25 mouse cellular contexts compared by ENCODE assay signal in genomic region chr7:141119487-141119886, GRCm38 (mm10). TPM values are rescaled to one million over a fixed set of nuclear protein-coding genes. Genes with fewer than 3 reads are reported as not detected.
DNase-seq lines count a peak whose midpoint lies in the region; ATAC-seq and TF ChIP-seq lines count a peak whose summit lies in the region.
"Had no signal": no experiment of that assay in that cellular context is flagged by ENCODE, and none has a peak within 500 bp of the region (broad histone marks: within the 10 kb centered on the region; RNA-seq: fewer than 3 reads in every experiment).

No protein-coding gene starts in this region.

- DNase-seq in midbrain, postnatal 0 days (ENCODE audit: low spot score) = peak; percentile 12
- peak; percentile 33 for DNase-seq in R1 (ENCODE audit: low read depth, low spot score)
- peak; percentile 20 for DNase-seq in yolk sac, embryonic 10.5 days (ENCODE audit: low spot score)
- DNase-seq in cerebellum, adult 18-20 months = no peak
- no peak for DNase-seq in retina, postnatal 1 day
- DNase-seq: adrenal gland, postnatal 14 days; cerebellum, adult 8-10 months; cerebellum, postnatal 14 days; embryo, embryonic 11 days; gastrocnemius, postnatal 10 days; heart, adult 18-20 months; heart, postnatal 10 days; heart, postnatal 4 days had no signal

- H3K4me1 ChIP-seq in intestine, postnatal 0 days (replicated peaks; ENCODE audit: control insufficient read depth, insufficient read depth, low read length) = peaks cover 20% of the 10 kb centered on the region
- H3K4me1 ChIP-seq in intestine, embryonic 15.5 days (replicated peaks) = peaks cover 10% of the 10 kb centered on the region; the same call in 1 of the 2 replicates
- no peaks in the 10 kb centered on the region for H3K4me1 ChIP-seq in midbrain, postnatal 0 days (ENCODE audit: insufficient read depth, low read length)
- H3K4me1 ChIP-seq in midbrain, embryonic 15.5 days = peaks cover 6% of the 10 kb centered on the region; the same call in 1 of the 2 replicates

- H3K27me3 ChIP-seq in intestine, postnatal 0 days (replicated peaks; ENCODE audit: control insufficient read depth, insufficient read depth, low read length) = no peaks in the 10 kb centered on the region
- H3K27me3 ChIP-seq in intestine, embryonic 15.5 days (replicated peaks) = no peaks in the 10 kb centered on the region
- H3K27me3 ChIP-seq in midbrain, postnatal 0 days (ENCODE audit: insufficient read depth, low read length) = no peaks in the 10 kb centered on the region
- H3K27me3 ChIP-seq in midbrain, embryonic 15.5 days (replicated peaks) = peaks cover 3% of the 10 kb centered on the region; the same call in 1 of the 2 replicates
- H3K27me3 ChIP-seq: embryonic facial prominence, embryonic 15.5 days had no signal

- peak overlapping the region; percentile 82; the same call in 1 of the 2 replicates for H3K27ac ChIP-seq in intestine, postnatal 0 days (ENCODE audit: low read depth, low read length)
- H3K27ac ChIP-seq in intestine, embryonic 15.5 days = no peak overlapping the region
- no peak overlapping the region for H3K27ac ChIP-seq in midbrain, postnatal 0 days (ENCODE audit: low read depth, low read length)
- H3K27ac ChIP-seq in midbrain, embryonic 15.5 days = no peak overlapping the region
- H3K27ac ChIP-seq: embryonic facial prominence, embryonic 15.5 days; forebrain, embryonic 10.5 days; heart, embryonic 10.5 days; hindbrain, embryonic 12.5 days had no signal

- TF ChIP-seq CTCF in intestine, postnatal 0 days (IDR thresholded peaks at IDR 0.05; ENCODE audit: low read depth) = no peak
- no peak for TF ChIP-seq CTCF in midbrain, postnatal 0 days (IDR thresholded peaks at IDR 0.05)

- no peak overlapping the region for H3K4me3 ChIP-seq in intestine, postnatal 0 days (ENCODE audit: low read depth, low read length)
- H3K4me3 ChIP-seq in intestine, embryonic 15.5 days (replicated peaks) = no peak overlapping the region
- no peak overlapping the region for H3K4me3 ChIP-seq in midbrain, postnatal 0 days (ENCODE audit: low read depth, low read length)
- H3K4me3 ChIP-seq in midbrain, embryonic 15.5 days = no peak overlapping the region
- H3K4me3 ChIP-seq: embryonic facial prominence, embryonic 15.5 days; erythroblast, embryonic 14.5 days; forebrain, embryonic 10.5 days; heart, embryonic 10.5 days; hindbrain, embryonic 12.5 days had no signal

- no peak for ATAC-seq in intestine, postnatal 0 days
- ATAC-seq in intestine, embryonic 15.5 days = no peak
- no peak for ATAC-seq in midbrain, postnatal 0 days (ENCODE audit: low FRiP score)
- ATAC-seq in midbrain, embryonic 15.5 days (replicated peaks) = no peak
- ATAC-seq: forebrain, embryonic 16.5 days; intestine, embryonic 16.5 days had no signal

- H3K36me3 ChIP-seq in intestine, postnatal 0 days (ENCODE audit: control insufficient read depth, insufficient read depth) = peaks cover 3% of the 10 kb centered on the region; the same call in 1 of the 2 replicates
- no peaks in the 10 kb centered on the region for H3K36me3 ChIP-seq in intestine, embryonic 15.5 days
- H3K36me3 ChIP-seq in midbrain, postnatal 0 days (ENCODE audit: insufficient read depth, low read length) = no peaks in the 10 kb centered on the region
- H3K36me3 ChIP-seq in midbrain, embryonic 15.5 days (replicated peaks) = no peaks in the 10 kb centered on the region
- H3K36me3 ChIP-seq: embryonic facial prominence, embryonic 15.5 days; forebrain, embryonic 10.5 days; heart, embryonic 10.5 days; hindbrain, embryonic 12.5 days had no signal

- H3K9ac ChIP-seq in intestine, postnatal 0 days (ENCODE audit: low read depth, low read length) = no peak overlapping the region
- no peak overlapping the region for H3K9ac ChIP-seq in intestine, embryonic 15.5 days
- H3K9ac ChIP-seq in midbrain, postnatal 0 days (replicated peaks; ENCODE audit: low read length, poor library complexity, severe bottlenecking) = no peak overlapping the region
- H3K9ac ChIP-seq in midbrain, embryonic 15.5 days = no peak overlapping the region
- H3K9ac ChIP-seq: embryonic facial prominence, embryonic 15.5 days; hindbrain, embryonic 12.5 days had no signal

- WGBS in intestine, postnatal 0 days = 62% methylated on average over 3 of the region's 3 CpGs
- WGBS in intestine, embryonic 15.5 days = 70% methylated on average over 3 of the region's 3 CpGs
- WGBS in midbrain, postnatal 0 days = 72% methylated on average over 3 of the region's 3 CpGs
- whole genome bisulfite sequencing in midbrain, embryonic 15.5 days = 77% methylated on average over 3 of the region's 3 CpGs

- H3K4me2 ChIP-seq in intestine, postnatal 0 days (replicated peaks; ENCODE audit: low read depth) = no peak overlapping the region
- no peak overlapping the region for H3K4me2 ChIP-seq in intestine, embryonic 15.5 days (replicated peaks)
- H3K4me2 ChIP-seq in midbrain, postnatal 0 days (ENCODE audit: low read depth, low read length, poor library complexity, severe bottlenecking) = no peak overlapping the region
- H3K4me2 ChIP-seq in midbrain, embryonic 15.5 days = no peak overlapping the region
- H3K4me2 ChIP-seq: embryonic facial prominence, embryonic 15.5 days; hindbrain, embryonic 12.5 days had no signal

- no peaks in the 10 kb centered on the region for H3K9me3 ChIP-seq in intestine, postnatal 0 days (ENCODE audit: control insufficient read depth)
- no peaks in the 10 kb centered on the region for H3K9me3 ChIP-seq in intestine, embryonic 15.5 days
- no peaks in the 10 kb centered on the region for H3K9me3 ChIP-seq in midbrain, postnatal 0 days (ENCODE audit: low read length)
- H3K9me3 ChIP-seq in midbrain, embryonic 15.5 days = no peaks in the 10 kb centered on the region
- H3K9me3 ChIP-seq: embryonic facial prominence, embryonic 15.5 days; forebrain, embryonic 10.5 days; heart, embryonic 10.5 days; hindbrain, embryonic 12.5 days had no signal

RNA-seq across cellular contexts. Expression of gene Ano9, which starts 1.9 kb away (rescaled TPM):
- 46.8 and 50.1 TPM in 2 replicates for polyA plus RNA-seq in intestine, postnatal 0 days (2015; fragmentation: Nextera tagmentation; extraction: Ambion mirVana)
- 29.5 and 35.3 TPM in 2 replicates for polyA plus RNA-seq in intestine, embryonic 15.5 days (2015; fragmentation: Nextera tagmentation; extraction: Ambion mirVana)
- 0.33 and 1.1 TPM in 2 replicates for total RNA-seq in midbrain, postnatal 0 days (2014; rRNA removed)
- 0.50 and 0.72 TPM in 2 replicates for polyA plus RNA-seq in midbrain, postnatal 0 days (2015; fragmentation: Nextera tagmentation; extraction: Ambion mirVana)
- 0.36 and 0.42 TPM in 2 replicates for polyA plus RNA-seq in midbrain, embryonic 15.5 days (2015; fragmentation: Nextera tagmentation; extraction: Ambion mirVana)
- total RNA-seq: common myeloid progenitor, adult 5-6 weeks; gastrocnemius, postnatal 10 days; gastrocnemius, postnatal 4 days; heart, adult 18-20 months had no signal
- polyA plus RNA-seq: erythroblast, embryonic 14.5 days had no signal

RNA-seq across cellular contexts. Expression of gene Ptdss2, which starts 2.7 kb away (rescaled TPM):
- polyA plus RNA-seq in intestine, postnatal 0 days (2015; fragmentation: Nextera tagmentation; extraction: Ambion mirVana) = 36.6 and 37.7 TPM in 2 replicates
- polyA plus RNA-seq in intestine, embryonic 15.5 days (2015; fragmentation: Nextera tagmentation; extraction: Ambion mirVana) = 58.0 and 59.7 TPM in 2 replicates
- 19.6 and 23.4 TPM in 2 replicates for total RNA-seq in midbrain, postnatal 0 days (2014; rRNA removed)
- polyA plus RNA-seq in midbrain, postnatal 0 days (2015; fragmentation: Nextera tagmentation; extraction: Ambion mirVana) = 90.9 and 91.0 TPM in 2 replicates
- 83.3 and 86.2 TPM in 2 replicates for polyA plus RNA-seq in midbrain, embryonic 15.5 days (2015; fragmentation: Nextera tagmentation; extraction: Ambion mirVana)

RNA-seq across cellular contexts. Expression of gene Sigirr, which starts 19.1 kb away (rescaled TPM):
- 42.1 and 43.2 TPM in 2 replicates for polyA plus RNA-seq in intestine, postnatal 0 days (2015; fragmentation: Nextera tagmentation; extraction: Ambion mirVana)
- polyA plus RNA-seq in intestine, embryonic 15.5 days (2015; fragmentation: Nextera tagmentation; extraction: Ambion mirVana) = 17.8 and 20.5 TPM in 2 replicates
- total RNA-seq in midbrain, postnatal 0 days (2014; rRNA removed) = 1.1 and 3.9 TPM in 2 replicates
- 1.8 and 2.0 TPM in 2 replicates for polyA plus RNA-seq in midbrain, postnatal 0 days (2015; fragmentation: Nextera tagmentation; extraction: Ambion mirVana)
- polyA plus RNA-seq in midbrain, embryonic 15.5 days (2015; fragmentation: Nextera tagmentation; extraction: Ambion mirVana) = 2.3 and 2.7 TPM in 2 replicates

RNA-seq across cellular contexts. Expression of gene Pkp3, which starts 41.5 kb away (rescaled TPM):
- 35.3 and 38.6 TPM in 2 replicates for polyA plus RNA-seq in intestine, postnatal 0 days (2015; fragmentation: Nextera tagmentation; extraction: Ambion mirVana)
- polyA plus RNA-seq in intestine, embryonic 15.5 days (2015; fragmentation: Nextera tagmentation; extraction: Ambion mirVana) = 24.6 and 26.1 TPM in 2 replicates
- 0.49 TPM in 1 of 2 replicates, not detected in the other for total RNA-seq in midbrain, postnatal 0 days (2014; rRNA removed)
- polyA plus RNA-seq in midbrain, postnatal 0 days (2015; fragmentation: Nextera tagmentation; extraction: Ambion mirVana) = not detected in 2 replicates
- 0.84 TPM in 1 of 2 replicates, not detected in the other for polyA plus RNA-seq in midbrain, embryonic 15.5 days (2015; fragmentation: Nextera tagmentation; extraction: Ambion mirVana)
- total RNA-seq: gastrocnemius, postnatal 10 days had no signal
- polyA plus RNA-seq: forebrain, embryonic 16.5 days had no signal

RNA-seq across cellular contexts. Expression of gene Rnh1, which starts 53.2 kb away (rescaled TPM):
- polyA plus RNA-seq in intestine, postnatal 0 days (2015; fragmentation: Nextera tagmentation; extraction: Ambion mirVana) = 133 and 141 TPM in 2 replicates
- polyA plus RNA-seq in intestine, embryonic 15.5 days (2015; fragmentation: Nextera tagmentation; extraction: Ambion mirVana) = 123 and 155 TPM in 2 replicates
- 39.1 and 47.1 TPM in 2 replicates for total RNA-seq in midbrain, postnatal 0 days (2014; rRNA removed)
- polyA plus RNA-seq in midbrain, postnatal 0 days (2015; fragmentation: Nextera tagmentation; extraction: Ambion mirVana) = 44.2 and 46.8 TPM in 2 replicates
- 40.6 and 44.4 TPM in 2 replicates for polyA plus RNA-seq in midbrain, embryonic 15.5 days (2015; fragmentation: Nextera tagmentation; extraction: Ambion mirVana)

Comparison
In these comparisons a context has a peak if more than half of its experiments do, and no peak if none do; other contexts are left out.
1. DNase-seq: peak in midbrain, postnatal 0 days (single experiment), R1 (single experiment) and yolk sac, embryonic 10.5 days (single experiment); none in cerebellum, adult 18-20 months (0 of 2) and retina, postnatal 1 day (single experiment).
2. RNA of gene Ano9, which starts 1.9 kb away (polyA plus RNA-seq): 46.8 to 50.1 TPM in intestine, postnatal 0 days and 29.5 to 35.3 TPM in intestine, embryonic 15.5 days; 0.50 to 0.72 TPM in midbrain, postnatal 0 days and 0.36 to 0.42 TPM in midbrain, embryonic 15.5 days; every median in the first group is over 10 times any median in the second.